Mouse (Mus musculus) heart, adult 2 months (tissue): Measurements from ENCODE around the gene Scamp1.

Source experiments
- CTCF ChIP-seq: fragments of 200-600 bp; IDR thresholded peaks from 2 replicates; pipeline ENCODE4 v1.8.1; 2022; ENCODE audit warnings: antibody characterized with exemption, mild to moderate bottlenecking, moderate library complexity
- POLR2A ChIP-seq: fragments of 200-500 bp; IDR thresholded peaks from 2 replicates; pipeline ENCODE4 v1.6.1; 2011; ENCODE audit warnings: mild to moderate bottlenecking, low read depth, low read length, control low read depth; ENCODE audit not compliant: insufficient read depth

DNA sequence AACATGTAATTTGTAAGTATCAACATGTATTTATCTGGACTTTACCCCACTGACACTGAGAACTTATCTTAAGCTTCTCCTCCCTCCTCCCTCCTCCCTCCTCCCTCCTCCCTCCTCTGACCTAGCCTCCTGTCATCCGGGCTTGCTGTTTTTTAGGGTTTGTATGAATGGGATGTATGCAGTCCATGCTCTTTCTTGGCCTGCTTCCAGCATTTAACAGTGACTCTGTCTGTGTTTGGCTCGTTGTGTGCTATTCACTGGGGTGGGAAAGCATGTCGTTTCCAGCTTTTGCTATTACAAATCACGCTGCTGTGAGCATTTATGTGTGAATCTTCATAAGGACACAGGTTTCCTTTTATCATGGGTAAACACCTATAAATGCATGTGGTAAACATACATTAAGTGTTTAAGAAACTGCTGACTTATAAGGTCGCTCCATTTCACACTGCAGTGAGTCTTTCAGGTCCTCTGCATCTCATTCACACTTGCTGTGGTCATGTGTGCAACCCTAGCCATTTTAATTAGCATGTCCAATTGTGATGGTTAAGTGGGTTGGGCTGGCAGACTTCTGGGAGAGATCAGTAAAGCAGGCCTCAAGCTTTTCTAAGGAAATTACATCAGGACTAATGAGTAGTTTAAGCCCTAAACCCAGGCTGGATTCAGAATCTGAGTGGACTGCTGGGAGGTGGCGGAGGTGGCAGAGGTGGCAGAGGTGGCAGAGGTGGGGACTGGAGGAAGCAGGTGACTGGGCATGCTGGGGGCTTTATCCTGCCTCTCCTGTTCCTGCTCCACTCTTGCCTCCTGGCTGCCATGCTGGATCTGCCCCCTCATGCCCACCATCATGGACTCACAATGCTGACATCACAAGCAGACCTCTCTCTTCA, 74.2 kb downstream of the Scamp1 start:
- no peak for TF ChIP-seq CTCF
- no peak for TF ChIP-seq POLR2A
